In the genomic region with DNA sequence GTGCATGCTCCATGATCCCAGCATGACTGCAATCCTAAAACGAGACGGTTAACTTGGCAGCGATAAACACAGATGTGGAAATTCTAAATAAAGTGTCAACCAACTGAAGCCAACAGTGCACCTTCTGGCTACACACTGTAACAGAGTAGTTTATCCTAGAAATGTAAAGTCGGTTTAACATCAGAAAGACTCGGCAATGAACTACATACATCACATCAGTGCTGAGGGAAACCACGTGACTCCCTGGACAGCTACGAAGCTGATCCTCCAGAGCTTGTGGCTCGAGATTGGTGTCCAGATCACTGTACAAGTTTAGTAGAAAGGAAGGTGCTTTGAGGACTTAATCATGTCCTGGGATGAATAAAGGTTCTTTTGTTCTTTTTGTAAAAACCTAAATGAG, we compare ENCODE assay signal across 21 mouse cellular contexts.
A peak's percentile ranks its signal among the peaks of the same experiment; 100 is the strongest.
DNase-seq lines count a peak whose midpoint lies in the region; ATAC-seq and TF ChIP-seq lines count a peak whose summit lies in the region.
"Had no signal": no experiment of that assay in that cellular context is flagged by ENCODE, and none has a peak within 500 bp of the region (broad histone marks: within the 10 kb centered on the region; RNA-seq: fewer than 3 reads in every experiment).

No protein-coding gene starts in this region.

- intact Hi-C loops in left cerebral cortex, postnatal 10 days (cut with DNase I): no loop called here

- H3K27me3 ChIP-seq in intestine, embryonic 14.5 days (replicated peaks; ENCODE audit: control insufficient read depth, insufficient read depth, low read length): no peaks in the 10 kb centered on the region
- no peaks in the 10 kb centered on the region for H3K27me3 ChIP-seq in intestine, embryonic 15.5 days (replicated peaks)
- no peaks in the 10 kb centered on the region for H3K27me3 ChIP-seq in C2C12 (ENCODE audit: control insufficient read depth, insufficient read depth, insufficient read length)
- no peaks in the 10 kb centered on the region for H3K27me3 ChIP-seq in stomach, embryonic 16.5 days (ENCODE audit: control insufficient read depth, insufficient read depth, low read length)
- H3K27me3 ChIP-seq: CH12.LX, Patski had no signal

- TF ChIP-seq CTCF in C2C12 (IDR thresholded peaks at IDR 0.05; ENCODE audit: control insufficient read depth, insufficient read depth, insufficient read length): no peak

- peak overlapping the region; percentile 13; the same call in 1 of the 2 replicates for H3K4me2 ChIP-seq in intestine, embryonic 14.5 days (ENCODE audit: low read length)
- no peak overlapping the region for H3K4me2 ChIP-seq in intestine, embryonic 15.5 days (replicated peaks)
- H3K4me2 ChIP-seq in stomach, embryonic 16.5 days (ENCODE audit: low read depth, low read length): 0 out of 2 replicates have a peak overlapping the region, but pooled peaks have one; percentile 6
- H3K4me2 ChIP-seq: forebrain, embryonic 13.5 days; heart, embryonic 13.5 days had no signal

- H3K79me3 ChIP-seq in C2C12 (ENCODE audit: low read depth): no peaks in the 10 kb centered on the region

- H3K79me2 ChIP-seq in C2C12 (ENCODE audit: control insufficient read depth, insufficient read depth): no peaks in the 10 kb centered on the region

- no peak overlapping the region for H3K27ac ChIP-seq in intestine, embryonic 14.5 days (ENCODE audit: low read depth)
- H3K27ac ChIP-seq in intestine, embryonic 15.5 days: no peak overlapping the region
- no peak overlapping the region for H3K27ac ChIP-seq in stomach, embryonic 16.5 days (ENCODE audit: low read length)
- H3K27ac ChIP-seq: embryonic facial prominence, embryonic 10.5 days; forebrain, embryonic 13.5 days; heart, embryonic 13.5 days had no signal

- H3K4me3 ChIP-seq in intestine, embryonic 14.5 days (ENCODE audit: low read depth, low read length): no peak overlapping the region
- H3K4me3 ChIP-seq in intestine, embryonic 15.5 days (replicated peaks): no peak overlapping the region
- no peak overlapping the region for H3K4me3 ChIP-seq in C2C12 (ENCODE audit: insufficient read depth, poor library complexity, severe bottlenecking)
- no peak overlapping the region for H3K4me3 ChIP-seq in stomach, embryonic 16.5 days (replicated peaks; ENCODE audit: low read length)
- H3K4me3 ChIP-seq: embryonic facial prominence, embryonic 10.5 days; forebrain, embryonic 13.5 days; heart, embryonic 13.5 days had no signal

- no peak overlapping the region for H3K9ac ChIP-seq in intestine, embryonic 14.5 days (ENCODE audit: low read length)
- H3K9ac ChIP-seq in intestine, embryonic 15.5 days: no peak overlapping the region
- no peak overlapping the region for H3K9ac ChIP-seq in stomach, embryonic 16.5 days (ENCODE audit: low read length)
- H3K9ac ChIP-seq: forebrain, embryonic 13.5 days; forebrain, postnatal 0 days; heart, embryonic 13.5 days had no signal

- no peak for DNase-seq in intestine, embryonic 14.5 days (ENCODE audit: low spot score)
- DNase-seq in kidney, postnatal 14 days: peak; percentile 9
- DNase-seq in kidney, postnatal 25 days: no peak
- no peak for DNase-seq in left cerebral cortex, postnatal 10 days (ENCODE audit: extremely low spot score in 1 of 2, low spot score in 2 of 2)
- DNase-seq: adrenal gland, adult 2 months; adrenal gland, postnatal 25 days; cerebellum, adult 2 months; cerebellum, postnatal 10 days; forebrain, postnatal 0 days; gastrocnemius, postnatal 36 days; heart, adult 11 months; heart, postnatal 36 days had no signal

- ATAC-seq in intestine, embryonic 14.5 days (replicated peaks; ENCODE audit: low FRiP score, low TSS enrichment, low read depth): no peak
- ATAC-seq in intestine, embryonic 15.5 days: no peak
- ATAC-seq in stomach, embryonic 16.5 days (ENCODE audit: insufficient read depth, low FRiP score): peak; percentile 70; the same call in 1 of the 2 replicates
- ATAC-seq: activated CD4-positive, CD25-positive, alpha-beta regulatory T cell, adult 4 months; forebrain, embryonic 13.5 days; forebrain, postnatal 0 days; Patski had no signal

- no peak overlapping the region for H3ac ChIP-seq in C2C12 (ENCODE audit: control insufficient read depth, insufficient read length, low read depth)

- no peaks in the 10 kb centered on the region for H3K9me3 ChIP-seq in intestine, embryonic 14.5 days (ENCODE audit: control insufficient read depth, low read length)
- no peaks in the 10 kb centered on the region for H3K9me3 ChIP-seq in intestine, embryonic 15.5 days
- no peaks in the 10 kb centered on the region for H3K9me3 ChIP-seq in stomach, embryonic 16.5 days (replicated peaks; ENCODE audit: control insufficient read depth, low read length)
- H3K9me3 ChIP-seq: embryonic facial prominence, embryonic 10.5 days; forebrain, embryonic 13.5 days; heart, embryonic 13.5 days had no signal

- H3K4me1 ChIP-seq in intestine, embryonic 14.5 days (replicated peaks; ENCODE audit: control insufficient read depth, insufficient read depth, low read length): peaks cover 6% of the 10 kb centered on the region; the same call in 1 of the 2 replicates
- H3K4me1 ChIP-seq in intestine, embryonic 15.5 days (replicated peaks): peaks cover 11% of the 10 kb centered on the region; the same call in 1 of the 2 replicates
- H3K4me1 ChIP-seq in stomach, embryonic 16.5 days (ENCODE audit: control insufficient read depth, insufficient read depth, low read length): peaks cover 8% of the 10 kb centered on the region; the same call in 1 of the 2 replicates

- no peaks in the 10 kb centered on the region for H3K36me3 ChIP-seq in intestine, embryonic 14.5 days (ENCODE audit: control insufficient read depth, insufficient read depth, low read length)
- H3K36me3 ChIP-seq in intestine, embryonic 15.5 days: no peaks in the 10 kb centered on the region
- no peaks in the 10 kb centered on the region for H3K36me3 ChIP-seq in C2C12 (ENCODE audit: control insufficient read depth, insufficient read depth)
- no peaks in the 10 kb centered on the region for H3K36me3 ChIP-seq in stomach, embryonic 16.5 days (ENCODE audit: control insufficient read depth, insufficient read depth, low read length)
- H3K36me3 ChIP-seq: embryonic facial prominence, embryonic 10.5 days; heart, embryonic 13.5 days had no signal

- WGBS in intestine, embryonic 14.5 days: 33% methylated on average over 8 of the region's 8 CpGs
- WGBS in intestine, embryonic 15.5 days: 44% methylated on average over 8 of the region's 8 CpGs
- WGBS in stomach, embryonic 16.5 days: 46% methylated on average over 8 of the region's 8 CpGs

TF ChIP-seq in C2C12, 6 proteins besides CTCF, POLR2A, EP300 and RAD21:
- TF ChIP-seq USF1 (IDR thresholded peaks at IDR 0.05; ENCODE audit: low read depth) (peak; percentile 16), CEBPB (IDR thresholded peaks at IDR 0.05; ENCODE audit: low read depth) (no peak)
TF ChIP-seq in C2C12: peak in this region for 1.
